Mouse (Mus musculus) cortical plate, adult 2 months (tissue): ENCODE results near the gene Nectin1.

Source experiments
- CTCF ChIP-seq: fragments of 200-500 bp; IDR thresholded peaks from 2 replicates; pipeline ENCODE4 v1.5.1; 2011; ENCODE audit warnings: mild to moderate bottlenecking, control low read depth, low read length; ENCODE audit not compliant: insufficient read depth; ENCODE audit errors: extremely low read depth
- POLR2A ChIP-seq: fragments of 200-500 bp; IDR thresholded peaks from 2 replicates; pipeline ENCODE4 v1.6.1; 2011; ENCODE audit warnings: mild to moderate bottlenecking, low read length, control low read depth; ENCODE audit not compliant: insufficient read depth; ENCODE audit errors: extremely low read depth

DNA sequence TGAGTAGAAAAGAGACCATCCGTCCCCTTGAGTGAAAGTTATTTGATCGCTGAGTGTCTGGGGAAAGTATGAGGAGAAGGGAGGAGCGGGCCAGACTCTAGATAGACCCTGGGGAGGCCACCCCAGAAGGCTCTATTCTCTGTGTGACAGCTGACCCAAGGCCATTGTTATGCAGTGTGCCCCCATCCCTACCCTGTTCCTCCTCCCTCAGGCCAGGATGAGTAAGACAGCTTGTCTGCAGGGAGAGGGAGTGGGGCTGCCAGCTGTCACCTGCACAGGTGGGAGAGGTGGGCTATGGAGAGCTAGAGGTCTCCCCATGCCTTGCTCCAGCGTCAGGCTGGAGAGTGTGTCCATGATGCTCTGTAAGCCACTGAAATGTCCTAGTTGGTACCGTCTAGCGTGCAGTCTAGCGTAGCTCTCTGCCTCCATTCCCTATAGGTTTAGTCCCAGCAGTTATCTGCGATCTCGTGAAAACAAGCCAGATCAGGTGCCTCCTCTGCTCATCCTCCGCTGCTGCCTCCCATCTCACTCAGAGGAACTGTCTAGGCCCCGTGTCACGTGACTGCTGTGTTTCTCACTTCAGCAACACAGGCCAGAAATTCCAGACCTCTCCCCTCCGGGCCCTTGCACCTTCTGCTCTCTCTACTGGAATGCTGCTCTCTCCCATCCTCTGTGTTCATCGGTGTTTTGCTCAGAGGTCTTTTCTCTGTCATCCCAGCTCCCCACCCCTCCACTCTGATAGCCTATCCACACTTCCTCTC is 21.8 kb downstream of the Nectin1 start:
- TF ChIP-seq CTCF (no peak), POLR2A (no peak)
